ENCODE assay signal across 8 mouse cellular contexts in genomic region chr10:127288800-127289572, GRCm38 (mm10). TPM values are rescaled to one million over a fixed set of nuclear protein-coding genes. Genes with fewer than 3 reads are reported as not detected.
DNase-seq lines count a peak whose midpoint lies in the region; ATAC-seq and TF ChIP-seq lines count a peak whose summit lies in the region.

Mbd6 (minus strand) TSS chr10:127289018.

- TF ChIP-seq POLR2A in brain, embryonic 14.5 days (IDR thresholded peaks at IDR 0.05; ENCODE audit: borderline replicate concordance, extremely low read depth, insufficient read depth, insufficient read length, poor library complexity, severe bottlenecking) = peak; percentile 72; the same call in 1 of the 2 replicates

- H3K4me3 ChIP-seq in C2C12 (ENCODE audit: insufficient read depth, poor library complexity, severe bottlenecking) = peak within 1 kb of the TSS; percentile 78
- peak within 1 kb of the TSS; percentile 82 for H3K4me3 ChIP-seq in erythroblast, embryonic 14.5 days (replicated peaks)
- H3K4me3 ChIP-seq in heart, embryonic 12.5 days = peak within 1 kb of the TSS; percentile 69
- peak within 1 kb of the TSS; percentile 72 for H3K4me3 ChIP-seq in kidney, postnatal 0 days (replicated peaks; ENCODE audit: low read depth, low read length)
- H3K4me3 ChIP-seq in liver, embryonic 13.5 days (replicated peaks) = peak within 1 kb of the TSS; percentile 78
- H3K4me3 ChIP-seq in stomach, embryonic 16.5 days (replicated peaks; ENCODE audit: low read length) = peak within 1 kb of the TSS; percentile 63

- peaks cover 42% of the 10 kb centered on the region for H3K36me3 ChIP-seq in C2C12 (ENCODE audit: control insufficient read depth, insufficient read depth)
- peaks cover 64% of the 10 kb centered on the region for H3K36me3 ChIP-seq in erythroblast, embryonic 14.5 days (ENCODE audit: control insufficient read depth)
- H3K36me3 ChIP-seq in heart, embryonic 12.5 days = peaks cover 43% of the 10 kb centered on the region
- H3K36me3 ChIP-seq in kidney, postnatal 0 days (ENCODE audit: insufficient read depth, low read length) = peaks cover 20% of the 10 kb centered on the region; the same call in 1 of the 2 replicates
- peaks cover 52% of the 10 kb centered on the region for H3K36me3 ChIP-seq in liver, embryonic 13.5 days
- H3K36me3 ChIP-seq in stomach, embryonic 16.5 days (ENCODE audit: control insufficient read depth, insufficient read depth, low read length) = peaks cover 14% of the 10 kb centered on the region

- peak within 1 kb of the TSS; percentile 97 for H3K4me2 ChIP-seq in heart, embryonic 12.5 days
- peak within 1 kb of the TSS; percentile 90 for H3K4me2 ChIP-seq in kidney, postnatal 0 days (ENCODE audit: low read length)
- peak within 1 kb of the TSS; percentile 88 for H3K4me2 ChIP-seq in liver, embryonic 13.5 days
- H3K4me2 ChIP-seq in stomach, embryonic 16.5 days (ENCODE audit: low read depth, low read length) = peak within 1 kb of the TSS; percentile 73

- peak within 1 kb of the TSS; percentile 60 for H3ac ChIP-seq in C2C12 (ENCODE audit: control insufficient read depth, insufficient read length, low read depth)

- TF ChIP-seq CTCF in C2C12 (IDR thresholded peaks at IDR 0.05; ENCODE audit: control insufficient read depth, insufficient read depth, insufficient read length) = no peak
- no peak for TF ChIP-seq CTCF in brain, embryonic 14.5 days (IDR thresholded peaks at IDR 0.05; ENCODE audit: borderline replicate concordance, extremely low read depth, insufficient read depth, insufficient read length)
- no peak for TF ChIP-seq CTCF in kidney, postnatal 0 days (IDR thresholded peaks at IDR 0.05; ENCODE audit: low read depth)

- H3K9me3 ChIP-seq in erythroblast, embryonic 14.5 days (ENCODE audit: control insufficient read depth, low read length) = no peaks in the 10 kb centered on the region
- H3K9me3 ChIP-seq in heart, embryonic 12.5 days (replicated peaks) = no peaks in the 10 kb centered on the region
- no peaks in the 10 kb centered on the region for H3K9me3 ChIP-seq in kidney, postnatal 0 days (replicated peaks; ENCODE audit: low read length)
- no peaks in the 10 kb centered on the region for H3K9me3 ChIP-seq in liver, embryonic 13.5 days (replicated peaks)
- H3K9me3 ChIP-seq in stomach, embryonic 16.5 days (replicated peaks; ENCODE audit: control insufficient read depth, low read length) = no peaks in the 10 kb centered on the region

- H3K9ac ChIP-seq in heart, embryonic 12.5 days = peak within 1 kb of the TSS; percentile 84
- peak within 1 kb of the TSS; percentile 76 for H3K9ac ChIP-seq in kidney, postnatal 0 days (ENCODE audit: low read depth, low read length)
- peak within 1 kb of the TSS; percentile 96 for H3K9ac ChIP-seq in liver, embryonic 13.5 days
- peak within 1 kb of the TSS; percentile 89 for H3K9ac ChIP-seq in stomach, embryonic 16.5 days (ENCODE audit: low read length)

- peaks cover 62% of the 10 kb centered on the region for H3K79me2 ChIP-seq in C2C12 (ENCODE audit: control insufficient read depth, insufficient read depth)

- DNase-seq in brain, embryonic 14.5 days (ENCODE audit: low read depth) = peak; percentile 91
- DNase-seq in kidney, postnatal 0 days (ENCODE audit: low spot score) = peak; percentile 91
- DNase-seq in liver, embryonic 13.5 days = peak; percentile 90
- peak; percentile 91 for DNase-seq in neural tube, embryonic 10.5 days (ENCODE audit: extremely low spot score, low spot score)

- H3K79me3 ChIP-seq in C2C12 (ENCODE audit: low read depth) = peaks cover 43% of the 10 kb centered on the region

- ATAC-seq in heart, embryonic 12.5 days (ENCODE audit: insufficient number of reproducible peaks, low FRiP score) = peak; percentile 64
- ATAC-seq in kidney, postnatal 0 days (replicated peaks; ENCODE audit: low FRiP score, low read depth) = peak; percentile 37
- peak; percentile 51 for ATAC-seq in liver, embryonic 13.5 days (ENCODE audit: low read depth)
- peak; percentile 35 for ATAC-seq in stomach, embryonic 16.5 days (ENCODE audit: insufficient read depth, low FRiP score)

- H3K27ac ChIP-seq in heart, embryonic 12.5 days (ENCODE audit: poor library complexity, severe bottlenecking) = peak within 1 kb of the TSS; percentile 99
- H3K27ac ChIP-seq in kidney, postnatal 0 days = peak within 1 kb of the TSS; percentile 99
- peak within 1 kb of the TSS; percentile 100 for H3K27ac ChIP-seq in liver, embryonic 13.5 days
- peak within 1 kb of the TSS; percentile 100 for H3K27ac ChIP-seq in stomach, embryonic 16.5 days (ENCODE audit: low read length)

- peaks cover 79% of the 10 kb centered on the region for H3K4me1 ChIP-seq in erythroblast, embryonic 14.5 days (ENCODE audit: control insufficient read depth)
- peaks cover 61% of the 10 kb centered on the region for H3K4me1 ChIP-seq in heart, embryonic 12.5 days (replicated peaks)
- H3K4me1 ChIP-seq in kidney, postnatal 0 days (replicated peaks; ENCODE audit: insufficient read depth, low read length) = peaks cover 29% of the 10 kb centered on the region
- peaks cover 71% of the 10 kb centered on the region for H3K4me1 ChIP-seq in liver, embryonic 13.5 days (replicated peaks)
- H3K4me1 ChIP-seq in stomach, embryonic 16.5 days (ENCODE audit: control insufficient read depth, insufficient read depth, low read length) = peaks cover 59% of the 10 kb centered on the region

- under 1% methylated on average over 56 of the region's 65 CpGs for whole genome bisulfite sequencing in heart, embryonic 12.5 days
- WGBS in kidney, postnatal 0 days = 0% methylated on average over 21 of the region's 65 CpGs
- under 1% methylated on average over 60 of the region's 65 CpGs for WGBS in liver, embryonic 13.5 days (ENCODE audit: insufficient replicate concordance)
- under 1% methylated on average over 48 of the region's 65 CpGs for WGBS in stomach, embryonic 16.5 days

- no peaks in the 10 kb centered on the region for H3K27me3 ChIP-seq in C2C12 (ENCODE audit: control insufficient read depth, insufficient read depth, insufficient read length)
- no peaks in the 10 kb centered on the region for H3K27me3 ChIP-seq in erythroblast, embryonic 14.5 days (ENCODE audit: control insufficient read depth)
- H3K27me3 ChIP-seq in heart, embryonic 12.5 days (replicated peaks) = no peaks in the 10 kb centered on the region
- H3K27me3 ChIP-seq in kidney, postnatal 0 days (ENCODE audit: insufficient read depth, low read length) = no peaks in the 10 kb centered on the region
- no peaks in the 10 kb centered on the region for H3K27me3 ChIP-seq in liver, embryonic 13.5 days
- no peaks in the 10 kb centered on the region for H3K27me3 ChIP-seq in stomach, embryonic 16.5 days (ENCODE audit: control insufficient read depth, insufficient read depth, low read length)

TF ChIP-seq in C2C12, 6 proteins besides CTCF, POLR2A, EP300 and RAD21:
- peak; percentile 87 for TF ChIP-seq USF1 (IDR thresholded peaks at IDR 0.05; ENCODE audit: low read depth)
- TF ChIP-seq MYOG (IDR thresholded peaks at IDR 0.05; ENCODE audit: control insufficient read depth, extremely low read depth, insufficient read length) = no peak
TF ChIP-seq in C2C12: peak in this region for 1.

RNA-seq across cellular contexts. Expression of gene Mbd6, which starts in this region (rescaled TPM):
- 15.2 TPM for polyA plus RNA-seq in C2C12 (2012; fragmentation: generic; extraction: Trizol)
- 39.2 and 67.3 TPM in 2 replicates for polyA plus RNA-seq in brain, embryonic 14.5 days (2012; rRNA removed)
- polyA plus RNA-seq in erythroblast, embryonic 14.5 days (2012) = 33.5 and 35.5 TPM in 2 replicates
- polyA plus RNA-seq in heart, embryonic 12.5 days (2016; fragmentation: Nextera tagmentation; extraction: Ambion mirVana) = 13.6 and 14.6 TPM in 2 replicates
- 10.5 and 10.7 TPM in 2 replicates for polyA plus RNA-seq in kidney, postnatal 0 days (2015; fragmentation: Nextera tagmentation; extraction: Ambion mirVana)
- polyA plus RNA-seq in liver, embryonic 13.5 days (2015; fragmentation: Nextera tagmentation; extraction: Ambion mirVana) = 5.9 and 6.5 TPM in 2 replicates
- 8.6 and 11.6 TPM in 2 replicates for polyA plus RNA-seq in stomach, embryonic 16.5 days (2015; fragmentation: Nextera tagmentation; extraction: Ambion mirVana)

Comparison
In these comparisons a context has a peak if more than half of its experiments do, and no peak if none do; other contexts are left out.
1. Peak in every context shown above with its lines: DNase-seq, ATAC-seq, H3K4me3 ChIP-seq and H3K27ac ChIP-seq.